Mouse (Mus musculus) MEL (cell line): ENCODE results near the gene Itprid1. TPM values are rescaled to one million over a fixed set of nuclear protein-coding genes. Genes with fewer than 3 reads are reported as not detected.

Source experiments
- DNase-seq: peaks from one replicate; pipeline ENCODE4 v3.0.0; 2011; ENCODE audit warnings: low read depth, low spot score
- H3K27ac ChIP-seq: 2 replicates; pipeline ENCODE4 v1.5.1; 2012; ENCODE audit warnings: low read depth, mild to moderate bottlenecking, control low read depth, low read length, moderate library complexity; ENCODE audit not compliant: control insufficient read depth
- H3K27me3 ChIP-seq, 2 experiments: fragments of 150-350 bp in 1 of 2; sonication (generic) in 1 of 2; 2 replicates each; pipeline ENCODE4 v1.6.1; 2012; ENCODE audit warnings: low read length in 2 of 2, mild to moderate bottlenecking in 2 of 2, improper control_type of control experiment in 1 of 2, moderate library complexity in 1 of 2; ENCODE audit not compliant: insufficient read depth in 2 of 2, control insufficient read depth in 1 of 2
- H3K36me3 ChIP-seq, 2 experiments: 2 replicates each; pipeline ENCODE4 v1.6.1; 2012 to 2014; ENCODE audit warnings: low read length in 2 of 2, improper control_type of control experiment in 1 of 2, inconsistent platforms in 1 of 2, mild to moderate bottlenecking in 1 of 2; ENCODE audit not compliant: insufficient read depth in 2 of 2, control insufficient read depth in 1 of 2
- H3K4me1 ChIP-seq, 2 experiments: fragments of 150-350 bp in 1 of 2; sonication (generic) in 1 of 2; 2 replicates each; pipeline ENCODE4 v1.6.1; 2012; ENCODE audit warnings: low read length in 2 of 2, improper control_type of control experiment in 1 of 2, mild to moderate bottlenecking in 1 of 2; ENCODE audit not compliant: insufficient read depth in 2 of 2, control insufficient read depth in 1 of 2
- H3K4me3 ChIP-seq, 2 experiments: fragments of 150-350 bp in 1 of 2; sonication (generic) in 1 of 2; 2 replicates each; pipeline ENCODE4 v1.5.1; 2012; ENCODE audit warnings: low read depth in 2 of 2, low read length in 2 of 2, mild to moderate bottlenecking in 2 of 2, moderate library complexity in 2 of 2, control low read depth in 1 of 2, improper control_type of control experiment in 1 of 2; ENCODE audit not compliant: control insufficient read depth in 1 of 2, insufficient read depth in 1 of 2
- H3K79me2 ChIP-seq: 2 replicates; pipeline ENCODE4 v1.6.1; 2012; ENCODE audit warnings: mild to moderate bottlenecking, low read length, moderate library complexity; ENCODE audit not compliant: control insufficient read depth, poor library complexity, insufficient read depth
- H3K9ac ChIP-seq: 2 replicates; pipeline ENCODE4 v1.6.1; 2012; ENCODE audit warnings: low read depth, mild to moderate bottlenecking, control low read depth, low read length, moderate library complexity; ENCODE audit not compliant: control insufficient read depth, poor library complexity, severe bottlenecking
- H3K9me3 ChIP-seq: fragments of 150-350 bp; sonication (generic); replicated peaks from 2 replicates; pipeline ENCODE4 v1.6.1; 2012; ENCODE audit warnings: mild to moderate bottlenecking, low read length, improper control_type of control experiment, moderate library complexity; ENCODE audit not compliant: insufficient read depth
- BHLHE40 ChIP-seq: IDR thresholded peaks from 2 replicates; pipeline ENCODE4 v1.6.1; 2012; ENCODE audit warnings: low read depth, mild to moderate bottlenecking, inconsistent platforms, low read length, improper control_type of control experiment, borderline replicate concordance
- E2F4 ChIP-seq: IDR thresholded peaks from 2 replicates; pipeline ENCODE4 v1.6.1; 2011; ENCODE audit warnings: low read depth, low read length, improper control_type of control experiment, borderline replicate concordance
- ELF1 ChIP-seq: IDR thresholded peaks from 2 replicates; pipeline ENCODE4 v1.6.1; 2014; ENCODE audit warnings: low read depth, mild to moderate bottlenecking, inconsistent platforms, low read length, improper control_type of control experiment, moderate library complexity
- JUND ChIP-seq: IDR thresholded peaks from 2 replicates; pipeline ENCODE4 v1.6.1; 2011; ENCODE audit warnings: low read depth, mild to moderate bottlenecking, improper control_type of control experiment, low read length
- MAZ ChIP-seq: IDR thresholded peaks from 2 replicates; pipeline ENCODE4 v1.6.1; 2012; ENCODE audit warnings: low read depth, mild to moderate bottlenecking, inconsistent platforms, low read length, improper control_type of control experiment
- MYB ChIP-seq: IDR thresholded peaks from 2 replicates; pipeline ENCODE4 v1.6.1; 2011; ENCODE audit warnings: mild to moderate bottlenecking, low read depth, low read length, improper control_type of control experiment
- NRF1 ChIP-seq: IDR thresholded peaks from 2 replicates; pipeline ENCODE4 v1.6.1; 2014; ENCODE audit warnings: low read depth, mild to moderate bottlenecking, inconsistent platforms, low read length, improper control_type of control experiment, moderate library complexity; ENCODE audit not compliant: poor library complexity, insufficient read depth, severe bottlenecking
- POLR2AphosphoS5 ChIP-seq: IDR thresholded peaks from 2 replicates; pipeline ENCODE4 v1.6.1; 2012; ENCODE audit warnings: low read depth, borderline replicate concordance, mild to moderate bottlenecking, inconsistent platforms, low read length, moderate library complexity, mixed read lengths
- TAL1 ChIP-seq: IDR thresholded peaks from 2 replicates; pipeline ENCODE4 v1.6.1; 2012; ENCODE audit warnings: mild to moderate bottlenecking, inconsistent platforms, low read length, moderate library complexity, mixed read lengths
- TBP ChIP-seq: IDR thresholded peaks from 2 replicates; pipeline ENCODE4 v1.8.0; 2011; ENCODE audit warnings: low read depth, low read length, improper control_type of control experiment
- TCF12 ChIP-seq: IDR thresholded peaks from 2 replicates; pipeline ENCODE4 v1.6.1; 2014; ENCODE audit warnings: low read depth, mild to moderate bottlenecking, inconsistent platforms, low read length, improper control_type of control experiment, moderate library complexity
- USF1 ChIP-seq: IDR thresholded peaks from 2 replicates; pipeline ENCODE4 v1.6.1; 2014; ENCODE audit warnings: low read depth, mild to moderate bottlenecking, inconsistent platforms, low read length, improper control_type of control experiment, moderate library complexity
- USF2 ChIP-seq, 2 experiments: IDR thresholded peaks; 2 replicates each; pipeline ENCODE4 v1.6.1; 2011 to 2012; ENCODE audit warnings: improper control_type of control experiment in 2 of 2, low read length in 2 of 2, borderline replicate concordance in 1 of 2, inconsistent platforms in 1 of 2, low read depth in 1 of 2, mild to moderate bottlenecking in 1 of 2; ENCODE audit not compliant: insufficient read depth in 1 of 2
- ZMIZ1 ChIP-seq: IDR thresholded peaks from 2 replicates; pipeline ENCODE4 v1.6.1; 2012; ENCODE audit warnings: low read depth, mild to moderate bottlenecking, inconsistent platforms, low read length, improper control_type of control experiment, moderate library complexity
- ZNF384 ChIP-seq: IDR thresholded peaks from 2 replicates; pipeline ENCODE4 v1.6.1; 2012; ENCODE audit warnings: low read depth, mild to moderate bottlenecking, inconsistent platforms, low read length, improper control_type of control experiment
- polyA plus RNA-seq, 2 experiments: library from polyadenylated mRNA; stranded (reverse) in 1 of 2; unstranded in 1 of 2; fragments of >175 nt in 1 of 2; fragments of >200 nt in 1 of 2; gene quantifications; 2 replicates each; pipeline versions ENCODE4 v1.2.1 to v1.2.4; 2012; ENCODE audit warnings: low replicate concordance in 2 of 2, low read depth in 1 of 2; ENCODE audit not compliant: insufficient read length in 2 of 2, insufficient read depth in 1 of 2, missing spikeins in 1 of 2
- total RNA-seq: library from RNA; depleted of rRNA; stranded (reverse); fragments of 300-350 nt; gene quantifications from 2 replicates; pipeline ENCODE4 v1.2.3, GENCODE M21; 2012

Gene Itprid1
- total and polyA plus RNA-seq, 3 experiments: not detected

DNA sequence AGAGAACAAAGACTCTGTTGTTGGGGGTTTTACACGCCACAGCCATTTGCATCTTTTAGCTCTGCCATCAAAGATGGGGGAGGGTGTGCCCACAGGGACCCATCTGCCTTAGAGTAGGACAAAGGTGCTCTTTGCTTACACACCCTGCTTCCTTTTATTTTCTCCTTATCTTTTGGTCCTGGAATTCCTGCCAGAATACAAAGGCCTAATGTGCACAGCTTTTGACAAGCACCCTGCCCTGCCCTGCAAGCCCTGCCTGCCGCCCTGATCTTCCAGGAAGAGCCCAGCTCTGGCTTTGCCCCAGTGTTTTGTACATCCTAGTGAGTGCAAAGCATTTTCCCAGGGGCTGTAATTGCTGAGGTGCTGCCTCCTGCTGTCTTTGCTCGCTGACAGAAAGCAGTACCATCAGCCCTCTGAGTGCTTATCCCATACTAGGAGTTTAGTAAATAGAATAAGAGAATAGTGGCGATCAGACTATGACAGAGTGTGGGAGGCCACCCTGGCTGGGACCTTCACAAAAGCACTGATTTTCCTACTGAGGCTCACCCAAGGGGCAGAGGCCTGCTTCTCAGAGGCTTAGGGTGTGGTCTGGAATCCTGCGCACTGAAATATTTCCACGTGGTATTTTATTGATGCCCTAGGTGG is 44.7 kb upstream of the Itprid1 start:
- no peaks in the 10 kb centered on the region for H3K4me1 ChIP-seq
- no peak for DNase-seq
- H3K9me3 ChIP-seq: no peaks in the 10 kb centered on the region
- H3K79me2 ChIP-seq: no peaks in the 10 kb centered on the region
- no peaks in the 10 kb centered on the region for H3K36me3 ChIP-seq
- H3K4me3 ChIP-seq: no peak overlapping the region
- H3K27me3 ChIP-seq: no peaks in the 10 kb centered on the region
- H3K9ac ChIP-seq: no peak overlapping the region
- TF ChIP-seq JUND (no peak), E2F4 (no peak), ELF1 (no peak), ZMIZ1 (no peak), TAL1 (no peak), BHLHE40 (no peak), TBP (no peak), USF2 (IDR thresholded peaks at IDR 0.05; ENCODE audit: borderline replicate concordance in 1 of 2, insufficient read depth in 1 of 2, low read depth in 1 of 2, low read length in 2 of 2) (no peak), MYB (no peak), NRF1 (no peak)
- no peak overlapping the region for H3K27ac ChIP-seq

- no peaks in the 10 kb centered on the region for H3K4me1 ChIP-seq
- H3K27me3 ChIP-seq: no peaks in the 10 kb centered on the region
- TF ChIP-seq USF1: no peak
- TF ChIP-seq BHLHE40: no peak
- no peak for TF ChIP-seq POLR2AphosphoS5
- no peak for TF ChIP-seq TCF12
- no peak for TF ChIP-seq ZNF384
- no peak for TF ChIP-seq MAZ
- no peaks in the 10 kb centered on the region for H3K9me3 ChIP-seq
- DNase-seq: no peak
- no peak overlapping the region for H3K27ac ChIP-seq
- no peaks in the 10 kb centered on the region for H3K36me3 ChIP-seq
- H3K79me2 ChIP-seq: no peaks in the 10 kb centered on the region
- H3K4me3 ChIP-seq: no peak overlapping the region
- no peak overlapping the region for H3K9ac ChIP-seq
These were observed 44.2 kb upstream of the Itprid1 start for GRCm38 (mm10) chr6:55792536-55792935.
